Mouse (Mus musculus) intestine, embryonic 14.5 days (tissue): ENCODE measurements around the gene Mmp23. TPM values are rescaled to one million over a fixed set of nuclear protein-coding genes. Genes with fewer than 3 reads are reported as not detected.

ENCODE experiments used
- ATAC-seq: fragments of 200-750 bp; cut with Nextera tagmentation; replicated peaks from 2 replicates; pipeline ENCODE4 v1.8.0; 2017; ENCODE audit warnings: low read depth, moderate number of reproducible peaks, moderate TSS enrichment, moderate library complexity; ENCODE audit not compliant: low FRiP score, low TSS enrichment
- DNase-seq: peaks from one replicate; pipeline ENCODE4 v3.0.0-alpha.2; 2018; ENCODE audit warnings: low spot score
- H3K27ac ChIP-seq: fragments of 300-500 bp; sonication (generic); 2 replicates; pipeline ENCODE4 v1.5.1; 2014; ENCODE audit warnings: low read depth, mild to moderate bottlenecking, control low read depth
- H3K27me3 ChIP-seq: fragments of 300-500 bp; sonication (generic); replicated peaks from 2 replicates; pipeline ENCODE4 v1.6.1; 2014; ENCODE audit warnings: low read length, control low read depth; ENCODE audit not compliant: control insufficient read depth, insufficient read depth
- H3K36me3 ChIP-seq: fragments of 300-500 bp; sonication (generic); 2 replicates; pipeline ENCODE4 v1.6.1; 2014; ENCODE audit warnings: low read length, control low read depth; ENCODE audit not compliant: control insufficient read depth, insufficient read depth
- H3K4me1 ChIP-seq: fragments of 300-500 bp; sonication (generic); replicated peaks from 2 replicates; pipeline ENCODE4 v1.6.1; 2014; ENCODE audit warnings: low read length, control low read depth, mixed read lengths; ENCODE audit not compliant: control insufficient read depth, insufficient read depth
- H3K4me2 ChIP-seq: fragments of 300-500 bp; sonication (generic); 2 replicates; pipeline ENCODE4 v1.6.1; 2014; ENCODE audit warnings: low read length
- H3K4me3 ChIP-seq: fragments of 300-500 bp; sonication (generic); 2 replicates; pipeline ENCODE4 v1.5.1; 2014; ENCODE audit warnings: low read depth, low read length, control low read depth, mixed read lengths
- H3K9ac ChIP-seq: fragments of 300-500 bp; sonication (generic); 2 replicates; pipeline ENCODE4 v1.6.1; 2014; ENCODE audit warnings: mild to moderate bottlenecking, low read length
- H3K9me3 ChIP-seq: fragments of 300-500 bp; sonication (generic); 2 replicates; pipeline ENCODE4 v1.6.1; 2016; ENCODE audit warnings: low read length, control low read depth; ENCODE audit not compliant: control insufficient read depth
- WGBS: fragments of 180-500 bp; shearing (Covaris S2); extraction: QIAGEN DNeasy Blood & Tissue Kit; methylation state at CpG from one replicate; pipeline ENCODE4 v1.1.7; 2014; 5-methylcytosine and 5-hydroxymethylcytosine counted together
- polyA plus RNA-seq: library from polyadenylated mRNA; unstranded; fragments of >200 nt; fragmentation: Nextera tagmentation; extraction: Ambion mirVana; gene quantifications from 2 replicates; pipeline ENCODE4 v1.2.1, GENCODE M21; 2014

The Mmp23 gene
- polyA plus RNA-seq, 1 experiment from 2014 or later = 31.1 TPM

GRCm38 (mm10) chr4:155601091-155601996 is 51.8 kb downstream of the Mmp23 start, which contains the start of gene Slc35e2:
TSS of gene Slc35e2 (plus strand) at chr4:155601416.
- Histone ChIP-seq H3K36me3 (peaks cover 5% of the 10 kb centered on the region; the same call in 1 of the 2 replicates), H3K9me3 (no peaks in the 10 kb centered on the region), H3K4me1 (peaks cover 6% of the 10 kb centered on the region), H3K9ac (peak within 1 kb of the TSS; percentile 95), H3K27ac (peak within 1 kb of the TSS; percentile 99), H3K4me3 (peak within 1 kb of the TSS; percentile 84), H3K4me2 (peak within 1 kb of the TSS; percentile 72), H3K27me3 (no peaks in the 10 kb centered on the region)
- peak; percentile 96 for ATAC-seq
- DNase-seq = peak; percentile 99
- WGBS = under 1% methylated on average over 57 of the region's 65 CpGs

Other genes with a start within 250 kb of the Mmp23 start
- gene Cfap74, start 244.2 kb downstream of the Mmp23 start, polyA plus RNA-seq = 1.8 and 3.0 TPM in 2 replicates
- gene Tmem52, start 184.3 kb downstream of the Mmp23 start, polyA plus RNA-seq = 0.40 and 0.46 TPM in 2 replicates
- gene Gnb1, start 162.0 kb downstream of the Mmp23 start, polyA plus RNA-seq = 503 and 504 TPM in 2 replicates
- 93.6 and 99.6 TPM in 2 replicates for gene Nadk, start 91.0 kb downstream of the Mmp23 start, polyA plus RNA-seq
- 8.5 and 9.5 TPM in 2 replicates for gene Slc35e2, start 52.0 kb downstream of the Mmp23 start, polyA plus RNA-seq
- gene Cdk11b, start 28.5 kb downstream of the Mmp23 start, polyA plus RNA-seq = 48.7 and 52.6 TPM in 2 replicates
- gene Gm10563, start 8.0 kb downstream of the Mmp23 start, polyA plus RNA-seq = not detected in 2 replicates
- gene Mib2, start 15.8 kb upstream of the Mmp23 start, polyA plus RNA-seq = 17.4 and 19.7 TPM in 2 replicates
- 2.0 and 3.1 TPM in 2 replicates for gene Fndc10, start 41.0 kb upstream of the Mmp23 start, polyA plus RNA-seq
- 149 and 151 TPM in 2 replicates for gene Ssu72, start 51.4 kb upstream of the Mmp23 start, polyA plus RNA-seq
- gene Tmem240, start 81.4 kb upstream of the Mmp23 start, polyA plus RNA-seq = 0.55 and 0.60 TPM in 2 replicates
- 134 and 136 TPM in 2 replicates for gene Atad3a, start 107.7 kb upstream of the Mmp23 start, polyA plus RNA-seq
- 16.4 and 16.6 TPM in 2 replicates for gene Vwa1, start 121.3 kb upstream of the Mmp23 start, polyA plus RNA-seq
- gene Tmem88b, start 132.5 kb upstream of the Mmp23 start, polyA plus RNA-seq = 0.55 and 0.69 TPM in 2 replicates
- gene Ankrd65, start 137.1 kb upstream of the Mmp23 start, polyA plus RNA-seq = not detected in 2 replicates
- gene Mrpl20, start 149.5 kb upstream of the Mmp23 start, polyA plus RNA-seq = 237 and 246 TPM in 2 replicates
- gene Ccnl2, start 159.1 kb upstream of the Mmp23 start, polyA plus RNA-seq = 161 and 192 TPM in 2 replicates
- gene Aurkaip1, start 177.9 kb upstream of the Mmp23 start, polyA plus RNA-seq = 133 and 151 TPM in 2 replicates
- 60.0 and 73.3 TPM in 2 replicates for gene Mxra8, start 186.3 kb upstream of the Mmp23 start, polyA plus RNA-seq
- 7.3 and 7.8 TPM in 2 replicates for gene Dvl1, start 194.0 kb upstream of the Mmp23 start, polyA plus RNA-seq
- 0.38 and 0.43 TPM in 2 replicates for gene Tas1r3, start 210.0 kb upstream of the Mmp23 start, polyA plus RNA-seq
- gene Cptp, start 216.1 kb upstream of the Mmp23 start, polyA plus RNA-seq = 20.5 and 21.4 TPM in 2 replicates
- gene Ints11, start 216.2 kb upstream of the Mmp23 start, polyA plus RNA-seq = 69.3 and 76.4 TPM in 2 replicates
- gene Pusl1, start 238.4 kb upstream of the Mmp23 start, polyA plus RNA-seq = 55.6 and 55.9 TPM in 2 replicates
- 16.2 and 16.6 TPM in 2 replicates for gene Acap3, start 238.4 kb upstream of the Mmp23 start, polyA plus RNA-seq